Mouse (Mus musculus) ES-E14 (cell line): ENCODE results near the gene Nos3. TPM values are rescaled to one million over a fixed set of nuclear protein-coding genes. Genes with fewer than 3 reads are reported as not detected.
A peak's percentile ranks its signal among the peaks of the same experiment; 100 is the strongest.

Source experiments
- DNase-seq: peaks from one replicate; pipeline ENCODE4 v3.0.0-alpha.2; 2013; ENCODE audit warnings: low read depth, low spot score
- H3K27ac ChIP-seq: 2 replicates; pipeline ENCODE4 v1.5.1; 2012; ENCODE audit warnings: low read depth, mild to moderate bottlenecking, low read length, moderate library complexity, mixed read lengths; ENCODE audit not compliant: poor library complexity, insufficient read depth, severe bottlenecking
- H3K36me3 ChIP-seq: 2 replicates; pipeline ENCODE4 v1.6.1; 2012; ENCODE audit warnings: mild to moderate bottlenecking, low read length, moderate library complexity, mixed read lengths; ENCODE audit not compliant: control insufficient read depth, poor library complexity, insufficient read depth, severe bottlenecking
- H3K4me1 ChIP-seq, 2 experiments: fragments of 150-350 bp in 1 of 2; sonication (generic) in 1 of 2; 2 replicates each; pipeline ENCODE4 v1.6.1; 2012; ENCODE audit warnings: low read length in 2 of 2, mild to moderate bottlenecking in 1 of 2, mixed read lengths in 1 of 2; ENCODE audit not compliant: control insufficient read depth in 2 of 2, insufficient read depth in 2 of 2, poor library complexity in 1 of 2
- H3K4me3 ChIP-seq, 2 experiments: fragments of 150-350 bp in 1 of 2; sonication (generic) in 1 of 2; 2 replicates each; pipeline ENCODE4 v1.5.1; 2012; ENCODE audit warnings: low read length in 2 of 2, low read depth in 1 of 2, mild to moderate bottlenecking in 1 of 2, mixed read lengths in 1 of 2; ENCODE audit not compliant: insufficient read depth in 1 of 2, poor library complexity in 1 of 2, severe bottlenecking in 1 of 2
- H3K9ac ChIP-seq: 2 replicates; pipeline ENCODE4 v1.6.1; 2012; ENCODE audit warnings: low read depth, mild to moderate bottlenecking, low read length, mixed read lengths; ENCODE audit not compliant: poor library complexity, insufficient read depth, severe bottlenecking
- H3K9me3 ChIP-seq: fragments of 150-350 bp; sonication (generic); 2 replicates; pipeline ENCODE4 v1.6.1; 2012; ENCODE audit warnings: low read depth, mild to moderate bottlenecking, low read length; ENCODE audit not compliant: control insufficient read depth, insufficient read depth
- CHD2 ChIP-seq: IDR thresholded peaks from 2 replicates; pipeline ENCODE4 v1.6.1; 2014; ENCODE audit warnings: mild to moderate bottlenecking, low read depth, low read length, inconsistent platforms
- HCFC1 ChIP-seq: IDR thresholded peaks from 2 replicates; pipeline ENCODE4 v1.6.1; 2012; ENCODE audit warnings: low read length, inconsistent platforms, borderline replicate concordance; ENCODE audit not compliant: insufficient read depth
- MAFK ChIP-seq: IDR thresholded peaks from 2 replicates; pipeline ENCODE4 v1.6.1; 2014; ENCODE audit warnings: mild to moderate bottlenecking, low read depth, low read length, inconsistent platforms; ENCODE audit not compliant: insufficient read depth
- ZC3H11A ChIP-seq: IDR thresholded peaks from 2 replicates; pipeline ENCODE4 v1.6.1; 2012; ENCODE audit warnings: low read depth, mild to moderate bottlenecking, inconsistent platforms, low read length, borderline replicate concordance
- ZNF384 ChIP-seq: IDR thresholded peaks from 2 replicates; pipeline ENCODE4 v1.6.1; 2012; ENCODE audit warnings: low read depth, low read length, inconsistent platforms
- in situ Hi-C, 2 experiments: fragments of 600-800 bp; cut with MboI; formaldehyde crosslinking; loops; one replicate each; pipeline ENCODE4 v1.15.1; 2025; ENCODE audit warnings: low sequenced_read_pairs in 2 of 2, inconsistent platforms in 1 of 2; ENCODE audit not compliant: unreplicated experiment in 2 of 2
- total RNA-seq: library from RNA; depleted of rRNA; stranded (reverse); fragments of 300-350 nt; gene quantifications from 2 replicates; pipeline ENCODE4 v1.2.3, GENCODE M21; 2012

The Nos3 gene
- total RNA-seq, 1 experiment, result 2.2 TPM

DNA sequence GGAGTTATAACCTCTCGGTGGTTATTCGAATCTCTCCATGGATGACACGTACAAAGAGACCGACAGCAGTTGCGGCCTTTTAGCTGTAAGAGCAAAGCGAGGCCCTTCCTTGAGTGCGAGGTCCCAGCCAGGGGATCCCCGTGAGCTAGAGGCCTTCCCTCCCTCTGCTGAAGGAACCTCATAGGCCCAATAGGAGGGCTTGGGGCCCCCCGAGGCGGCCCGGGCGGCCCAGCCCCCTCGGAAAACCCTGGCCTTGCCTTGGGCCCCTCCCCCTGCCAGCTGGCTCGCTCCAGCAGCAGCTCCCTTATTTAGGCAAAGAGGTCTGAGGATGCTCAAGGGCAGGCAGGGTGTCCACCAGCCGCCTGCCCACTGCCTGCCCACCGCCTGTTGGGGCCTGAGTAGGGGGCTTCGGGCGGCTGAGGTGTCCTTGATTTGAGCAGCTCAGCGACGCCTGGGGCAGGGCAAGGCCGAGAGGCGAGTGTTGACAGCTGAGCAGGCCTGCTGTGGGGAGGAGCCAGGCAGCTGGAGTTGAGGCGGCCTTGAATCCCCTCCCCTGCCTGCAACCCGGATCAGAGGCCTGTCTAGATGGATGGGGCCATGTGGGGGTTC lies 12.3 kb upstream of the Nos3 start:
- peaks cover 2 to 21% of the 10 kb centered on the region in 2 experiments; a peak in 2 of 4 replicates for H3K4me1 ChIP-seq
- DNase-seq, result no peak
- H3K9me3 ChIP-seq, result no peaks in the 10 kb centered on the region
- no peaks in the 10 kb centered on the region for H3K36me3 ChIP-seq
- H3K4me3 ChIP-seq, result peak overlapping the region; percentile 86 to 95
- in situ Hi-C loops, result no loop called here
- no peak overlapping the region for H3K9ac ChIP-seq
- no peak overlapping the region for H3K27ac ChIP-seq
- no peak for TF ChIP-seq CHD2
- TF ChIP-seq ZNF384, result no peak
- TF ChIP-seq MAFK, result no peak
- no peak for TF ChIP-seq ZC3H11A
- TF ChIP-seq HCFC1, result no peak

- no peak overlapping the region for H3K27ac ChIP-seq
- no peaks in the 10 kb centered on the region for H3K9me3 ChIP-seq
- H3K4me1 ChIP-seq, result peaks cover 2 to 17% of the 10 kb centered on the region in 2 experiments; a peak in 2 of 4 replicates
- H3K4me3 ChIP-seq, result no peak overlapping the region
- H3K36me3 ChIP-seq, result no peaks in the 10 kb centered on the region
- TF ChIP-seq HCFC1 (no peak), MAFK (no peak), CHD2 (no peak), ZNF384 (no peak), ZC3H11A (no peak)
- in situ Hi-C loops, result no loop called here
- H3K9ac ChIP-seq, result no peak overlapping the region
- DNase-seq, result no peak
Observed at GRCm38 (mm10) chr5:24353327-24353726, 11.3 kb upstream of the Nos3 start.

DNA sequence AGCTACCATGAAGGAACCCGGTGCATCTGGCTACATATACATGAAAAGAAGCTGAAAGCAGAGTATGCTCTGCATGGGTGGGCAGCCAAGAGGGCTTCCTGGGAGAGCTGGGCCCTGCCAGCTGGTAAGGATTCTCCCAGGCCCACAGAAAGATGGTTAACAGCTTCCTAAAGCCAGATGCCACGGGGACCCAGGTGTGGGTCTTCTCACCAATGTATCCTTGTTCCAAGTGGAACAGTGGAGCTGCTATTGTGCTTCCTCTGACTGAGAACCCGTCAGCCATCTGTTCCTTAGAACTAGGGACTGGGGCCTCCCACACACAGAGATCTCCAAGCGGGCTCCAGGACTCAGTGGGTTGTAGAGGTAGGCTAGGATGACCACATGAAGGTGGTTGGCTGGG lies 7.8 kb upstream of the Nos3 start:
- in situ Hi-C loops, result no loop called here
- Histone ChIP-seq H3K9me3 (no peaks in the 10 kb centered on the region), H3K4me1 (peaks cover 4 to 15% of the 10 kb centered on the region in 2 experiments; a peak in 2 of 4 replicates), H3K9ac (no peak overlapping the region), H3K27ac (no peak overlapping the region), H3K36me3 (no peaks in the 10 kb centered on the region), H3K4me3 (no peak overlapping the region)
- DNase-seq, result no peak
- TF ChIP-seq ZNF384 (no peak), MAFK (no peak), CHD2 (no peak), HCFC1 (no peak), ZC3H11A (no peak)

DNA sequence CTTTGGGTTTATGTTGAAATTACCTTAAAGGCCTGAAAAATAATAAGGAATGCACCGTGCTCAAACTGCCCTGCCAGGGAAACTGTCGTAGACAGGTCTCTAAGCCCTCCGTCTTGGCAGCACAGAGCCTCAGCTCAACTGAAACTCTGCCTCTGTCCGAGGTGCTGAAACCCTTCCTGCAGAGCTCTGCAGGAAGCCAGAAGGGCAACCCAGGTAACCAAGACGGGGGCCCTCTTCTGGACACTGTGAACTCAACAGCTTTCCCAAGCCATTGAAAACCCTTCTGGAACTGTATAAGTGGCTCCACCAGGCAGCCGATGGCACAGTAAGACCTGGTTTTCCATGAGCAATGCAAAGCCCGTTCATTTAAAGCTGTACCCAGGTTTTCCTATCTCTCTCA lies 7.1 kb upstream of the Nos3 start:
- peak; percentile 87 for DNase-seq
- Histone ChIP-seq H3K9me3 (no peaks in the 10 kb centered on the region), H3K4me3 (no peak overlapping the region), H3K36me3 (no peaks in the 10 kb centered on the region), H3K4me1 (peaks cover 4 to 15% of the 10 kb centered on the region in 2 experiments; a peak in 2 of 4 replicates), H3K9ac (no peak overlapping the region), H3K27ac (no peak overlapping the region)
- in situ Hi-C loops, result no loop called here
- TF ChIP-seq CHD2, result no peak
- no peak for TF ChIP-seq MAFK
- no peak for TF ChIP-seq ZNF384
- no peak for TF ChIP-seq ZC3H11A
- no peak for TF ChIP-seq HCFC1
